Mouse (Mus musculus) midbrain, embryonic 14.5 days (tissue): ENCODE measurements around the gene Lgi4. TPM values are rescaled to one million over a fixed set of nuclear protein-coding genes. Genes with fewer than 3 reads are reported as not detected.

Experiments
- ATAC-seq: fragments of 200-750 bp; cut with Nextera tagmentation; 2 replicates; pipeline ENCODE4 v1.8.0; 2017; ENCODE audit warnings: moderate number of reproducible peaks, moderate library complexity; ENCODE audit not compliant: low FRiP score, low TSS enrichment
- DNase-seq: peaks from one replicate; pipeline ENCODE4 v3.0.0-alpha.2; 2015
- H3K27ac ChIP-seq: fragments of 300-500 bp; sonication (generic); replicated peaks from 2 replicates; pipeline ENCODE4 v1.5.1; 2014; ENCODE audit warnings: mild to moderate bottlenecking, low read depth, low read length, moderate library complexity
- H3K27me3 ChIP-seq: fragments of 300-500 bp; sonication (generic); 2 replicates; pipeline ENCODE4 v1.6.1; 2014; ENCODE audit warnings: low read length, control low read depth, mixed read lengths; ENCODE audit not compliant: control insufficient read depth, insufficient read depth
- H3K36me3 ChIP-seq: fragments of 300-500 bp; sonication (generic); 2 replicates; pipeline ENCODE4 v1.6.1; 2014; ENCODE audit warnings: low read length, control low read depth; ENCODE audit not compliant: control insufficient read depth, insufficient read depth
- H3K4me1 ChIP-seq: fragments of 300-500 bp; sonication (generic); 2 replicates; pipeline ENCODE4 v1.6.1; 2014; ENCODE audit warnings: mild to moderate bottlenecking, antibody characterized with exemption, low read length, control low read depth; ENCODE audit not compliant: control insufficient read depth, insufficient read depth
- H3K4me2 ChIP-seq: fragments of 300-500 bp; sonication (generic); 2 replicates; pipeline ENCODE4 v1.6.1; 2014; ENCODE audit warnings: mild to moderate bottlenecking, low read length, moderate library complexity
- H3K4me3 ChIP-seq: fragments of 300-500 bp; sonication (generic); replicated peaks from 2 replicates; pipeline ENCODE4 v1.5.1; 2014; ENCODE audit warnings: low read depth, low read length
- H3K9ac ChIP-seq: fragments of 300-500 bp; sonication (generic); replicated peaks from 2 replicates; pipeline ENCODE4 v1.6.1; 2014; ENCODE audit warnings: mild to moderate bottlenecking, low read length, moderate library complexity
- H3K9me3 ChIP-seq: fragments of 300-500 bp; sonication (generic); 2 replicates; pipeline ENCODE4 v1.6.1; 2016; ENCODE audit warnings: low read length, control low read depth, mixed read lengths; ENCODE audit not compliant: control insufficient read depth
- WGBS: fragments of 180-500 bp; shearing (Covaris S2); extraction: QIAGEN DNeasy Blood & Tissue Kit; methylation state at CpG from one replicate; pipeline ENCODE4 v1.1.7; 2014; 5-methylcytosine and 5-hydroxymethylcytosine counted together
- polyA plus RNA-seq: library from polyadenylated mRNA; unstranded; fragments of >200 nt; fragmentation: Nextera tagmentation; extraction: Ambion mirVana; gene quantifications from 2 replicates; pipeline ENCODE4 v1.2.1, GENCODE M21; 2014

Gene Lgi4
- polyA plus RNA-seq, 1 experiment from 2014 or later: 0.17 TPM

GRCm38 (mm10) chr7:31035291-31035690 lies 23.9 kb upstream of the Lgi4 start:
- H3K4me3 ChIP-seq: no peak overlapping the region
- no peak overlapping the region for H3K9ac ChIP-seq
- no peaks in the 10 kb centered on the region for H3K9me3 ChIP-seq
- WGBS: 84% methylated on average over 11 of the region's 11 CpGs
- H3K4me2 ChIP-seq: no peak overlapping the region
- no peak overlapping the region for H3K27ac ChIP-seq
- no peaks in the 10 kb centered on the region for H3K4me1 ChIP-seq
- no peak for DNase-seq
- H3K27me3 ChIP-seq: no peaks in the 10 kb centered on the region
- no peak for ATAC-seq
- H3K36me3 ChIP-seq: no peaks in the 10 kb centered on the region

GRCm38 (mm10) chr7:31036917-31037316 lies 22.2 kb upstream of the Lgi4 start:
- Histone ChIP-seq H3K4me3 (no peak overlapping the region), H3K4me1 (no peaks in the 10 kb centered on the region), H3K9me3 (no peaks in the 10 kb centered on the region), H3K9ac (no peak overlapping the region), H3K36me3 (no peaks in the 10 kb centered on the region), H3K4me2 (no peak overlapping the region), H3K27ac (no peak overlapping the region), H3K27me3 (peaks cover 5% of the 10 kb centered on the region)
- 87% methylated on average over 7 of the region's 7 CpGs for WGBS
- no peak for ATAC-seq
- DNase-seq: no peak

GRCm38 (mm10) chr7:31037675-31038074 lies 21.5 kb upstream of the Lgi4 start:
- no peak overlapping the region for H3K9ac ChIP-seq
- H3K36me3 ChIP-seq: no peaks in the 10 kb centered on the region
- H3K9me3 ChIP-seq: no peaks in the 10 kb centered on the region
- peaks cover 5% of the 10 kb centered on the region for H3K27me3 ChIP-seq
- DNase-seq (no peak), ATAC-seq (no peak)
- no peak overlapping the region for H3K27ac ChIP-seq
- H3K4me1 ChIP-seq: no peaks in the 10 kb centered on the region
- no peak overlapping the region for H3K4me3 ChIP-seq
- 72% methylated on average over 2 of the region's 2 CpGs for WGBS
- H3K4me2 ChIP-seq: no peak overlapping the region

GRCm38 (mm10) chr7:31039011-31039410 lies 20.1 kb upstream of the Lgi4 start:
- no peaks in the 10 kb centered on the region for H3K36me3 ChIP-seq
- WGBS: 87% methylated on average over 4 of the region's 4 CpGs
- ATAC-seq (no peak), DNase-seq (no peak)
- H3K4me3 ChIP-seq: no peak overlapping the region
- H3K4me1 ChIP-seq: no peaks in the 10 kb centered on the region
- H3K27ac ChIP-seq: no peak overlapping the region
- H3K4me2 ChIP-seq: no peak overlapping the region
- no peaks in the 10 kb centered on the region for H3K9me3 ChIP-seq
- no peak overlapping the region for H3K9ac ChIP-seq
- peaks cover 5% of the 10 kb centered on the region for H3K27me3 ChIP-seq

- ATAC-seq: no peak
- WGBS: 81% methylated on average over 12 of the region's 12 CpGs
- H3K27me3 ChIP-seq: peaks cover 5% of the 10 kb centered on the region
- no peak overlapping the region for H3K27ac ChIP-seq
- H3K4me3 ChIP-seq: no peak overlapping the region
- H3K36me3 ChIP-seq: no peaks in the 10 kb centered on the region
- no peak overlapping the region for H3K4me2 ChIP-seq
- H3K4me1 ChIP-seq: no peaks in the 10 kb centered on the region
- no peaks in the 10 kb centered on the region for H3K9me3 ChIP-seq
- DNase-seq: no peak
- no peak overlapping the region for H3K9ac ChIP-seq
Measured at GRCm38 (mm10) chr7:31040281-31041022, 18.7 kb upstream of the Lgi4 start.

GRCm38 (mm10) chr7:31041023-31041407 lies 18.1 kb upstream of the Lgi4 start:
- DNase-seq: no peak
- Histone ChIP-seq H3K36me3 (no peaks in the 10 kb centered on the region), H3K9ac (no peak overlapping the region), H3K4me1 (no peaks in the 10 kb centered on the region), H3K9me3 (no peaks in the 10 kb centered on the region), H3K4me2 (no peak overlapping the region), H3K27me3 (peaks cover 5% of the 10 kb centered on the region), H3K4me3 (no peak overlapping the region), H3K27ac (no peak overlapping the region)
- no peak for ATAC-seq
- WGBS: 29% methylated on average over 8 of the region's 8 CpGs

- Histone ChIP-seq H3K27ac (no peak overlapping the region), H3K9ac (no peak overlapping the region), H3K27me3 (peaks cover 5% of the 10 kb centered on the region), H3K4me2 (peak overlapping the region; percentile 41), H3K9me3 (no peaks in the 10 kb centered on the region), H3K36me3 (no peaks in the 10 kb centered on the region), H3K4me3 (peak overlapping the region; percentile 12; the same call in 1 of the 2 replicates), H3K4me1 (no peaks in the 10 kb centered on the region)
- ATAC-seq (no peak), DNase-seq (no peak)
- 3% methylated on average over 28 of the region's 28 CpGs for WGBS
Measured at GRCm38 (mm10) chr7:31041662-31042315, 17.4 kb upstream of the Lgi4 start.

- DNase-seq (no peak), ATAC-seq (no peak)
- Histone ChIP-seq H3K9me3 (no peaks in the 10 kb centered on the region), H3K4me1 (no peaks in the 10 kb centered on the region), H3K4me3 (peak within 1 kb of the TSS; percentile 12; the same call in 1 of the 2 replicates), H3K27me3 (peaks cover 5% of the 10 kb centered on the region), H3K9ac (no peak within 1 kb of the TSS), H3K27ac (no peak within 1 kb of the TSS), H3K4me2 (peak within 1 kb of the TSS; percentile 41), H3K36me3 (no peaks in the 10 kb centered on the region)
- 27% methylated on average over 10 of the region's 10 CpGs for WGBS
Measured at GRCm38 (mm10) chr7:31042431-31042910, 16.7 kb upstream of the Lgi4 start, which contains the start of gene Fxyd5. Fxyd5 (minus strand) TSS chr7:31042481.
